Mouse (Mus musculus) brain, embryonic 18.5 days (tissue): Measurements from ENCODE around the gene Lipe.
A peak's percentile ranks its signal among the peaks of the same experiment; 100 is the strongest.

Experiments
- DNase-seq: peaks from one replicate; pipeline ENCODE4 v3.0.0-alpha.2; 2012; ENCODE audit warnings: low read depth, low spot score

Gene Lipe

DNA sequence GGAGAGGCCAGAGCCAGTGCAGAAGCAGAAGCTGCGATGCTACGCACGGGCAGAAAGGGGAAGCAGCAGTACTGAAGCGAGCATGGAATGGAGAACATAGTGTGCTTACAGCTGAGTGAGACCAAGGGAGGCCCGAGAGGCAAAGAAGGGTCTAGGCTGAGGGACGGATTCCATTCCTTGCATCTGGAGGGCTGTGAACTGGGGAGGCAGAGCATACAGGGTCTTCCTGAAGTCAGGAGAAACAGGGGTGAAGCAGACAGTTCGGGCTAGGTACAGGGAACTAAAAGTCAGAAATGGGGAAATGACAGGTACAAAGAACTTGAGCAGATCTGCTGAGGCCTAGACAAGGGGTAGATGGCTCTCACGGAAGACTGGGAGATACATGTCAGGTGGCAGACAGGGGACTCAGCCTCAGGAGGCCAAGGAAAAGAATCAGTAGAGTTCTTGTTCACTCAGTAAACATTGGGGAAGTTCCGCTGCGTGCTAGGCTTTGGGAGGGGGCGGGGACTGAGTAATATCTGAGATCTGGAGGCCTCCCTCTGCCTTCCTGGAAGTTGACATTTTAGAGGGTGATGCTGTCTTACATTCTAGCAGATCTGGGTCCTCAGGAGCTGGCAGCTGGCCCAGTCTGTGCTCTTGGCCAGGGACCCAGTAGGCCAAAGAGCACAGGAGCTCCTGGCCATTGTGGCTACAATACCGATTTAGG is 12.5 kb downstream of the Lipe start:
- DNase-seq, result no peak

DNA sequence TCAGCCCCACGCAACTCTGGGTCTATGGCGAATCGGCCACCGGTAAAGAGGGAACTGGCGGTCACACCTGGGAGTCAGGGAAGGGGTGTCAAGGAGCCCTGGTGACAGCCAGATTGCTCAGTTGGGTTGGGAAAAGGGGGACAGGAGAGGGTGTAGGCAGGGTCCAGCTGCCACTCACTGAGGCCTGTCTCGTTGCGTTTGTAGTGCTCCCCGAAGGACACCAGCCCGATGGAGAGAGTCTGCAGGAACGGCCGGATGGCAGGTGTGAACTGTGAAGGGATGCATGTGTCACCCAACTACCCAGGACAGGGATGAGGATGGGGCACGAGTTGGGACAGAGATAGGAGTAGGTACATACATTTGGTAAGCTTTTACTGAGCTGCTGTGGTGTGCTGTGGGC is 13.3 kb downstream of the Lipe start:
- DNase-seq, result no peak

DNA sequence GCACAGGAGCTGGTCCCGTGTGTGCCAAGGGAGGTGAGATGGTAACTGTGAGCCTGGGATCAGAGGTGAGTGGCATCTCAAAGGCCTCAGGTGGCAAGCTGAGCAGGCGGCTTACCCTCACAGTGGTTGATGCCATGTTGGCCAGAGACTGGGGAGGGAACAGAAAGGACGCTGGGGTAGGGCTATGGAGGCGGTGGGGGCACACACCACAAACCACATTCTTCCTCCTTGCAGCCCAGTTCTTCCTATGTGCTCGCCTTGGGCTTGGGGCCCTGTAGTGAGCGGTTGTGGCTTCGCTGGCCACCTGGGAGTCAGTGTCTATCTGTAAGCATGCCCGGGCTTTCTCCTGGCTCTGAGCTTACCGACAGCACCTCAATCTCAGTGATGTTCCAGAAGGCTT is 13.7 kb downstream of the Lipe start:
- DNase-seq, result no peak

DNA sequence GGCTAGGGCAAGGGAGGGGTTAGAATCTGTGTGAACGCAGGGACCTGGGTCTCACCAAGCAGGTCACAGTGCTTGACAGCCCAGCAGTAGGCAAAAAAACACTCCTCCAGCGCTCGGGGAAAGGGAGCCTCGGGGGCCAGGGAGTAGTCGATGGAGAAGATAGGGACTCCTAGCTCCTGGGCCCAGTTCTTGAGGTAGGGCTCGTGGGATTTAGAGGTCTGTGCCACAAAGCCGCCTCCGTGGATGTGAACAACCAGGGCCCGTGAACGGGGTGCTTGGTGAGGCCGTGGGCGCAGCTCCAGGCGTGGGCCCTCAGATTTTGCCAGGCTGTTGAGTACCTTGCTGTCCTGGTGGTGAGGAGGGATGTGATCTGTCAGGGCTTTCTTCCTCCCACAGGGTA is 14.2 kb downstream of the Lipe start:
- no peak for DNase-seq

DNA sequence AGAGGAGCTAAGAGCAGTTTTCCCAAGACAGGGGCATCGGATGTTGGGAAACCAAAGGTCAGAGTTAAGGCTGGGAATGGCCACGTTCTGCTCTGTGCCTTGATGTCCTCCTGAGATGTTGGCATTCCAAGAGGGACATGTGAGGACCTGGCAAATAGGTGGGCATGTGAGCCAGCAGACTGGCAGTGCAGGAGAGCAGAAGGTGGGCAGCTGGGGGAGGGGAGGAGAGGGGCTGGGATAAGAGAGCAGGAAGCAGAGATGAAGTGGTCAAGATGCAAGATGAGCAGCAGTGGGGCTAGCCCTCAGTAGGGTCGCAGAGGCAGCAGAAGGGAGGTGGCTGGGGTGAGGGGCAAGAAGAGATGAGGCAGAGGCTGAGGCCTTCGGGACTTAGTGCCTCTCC is 14.6 kb downstream of the Lipe start:
- no peak for DNase-seq

- no peak for DNase-seq
These were observed 15.1 kb downstream of the Lipe start for GRCm38 (mm10) chr7:25383385-25383784.

GRCm38 (mm10) chr7:25382541-25382940 is 16.0 kb downstream of the Lipe start:
- DNase-seq, result no peak

DNA sequence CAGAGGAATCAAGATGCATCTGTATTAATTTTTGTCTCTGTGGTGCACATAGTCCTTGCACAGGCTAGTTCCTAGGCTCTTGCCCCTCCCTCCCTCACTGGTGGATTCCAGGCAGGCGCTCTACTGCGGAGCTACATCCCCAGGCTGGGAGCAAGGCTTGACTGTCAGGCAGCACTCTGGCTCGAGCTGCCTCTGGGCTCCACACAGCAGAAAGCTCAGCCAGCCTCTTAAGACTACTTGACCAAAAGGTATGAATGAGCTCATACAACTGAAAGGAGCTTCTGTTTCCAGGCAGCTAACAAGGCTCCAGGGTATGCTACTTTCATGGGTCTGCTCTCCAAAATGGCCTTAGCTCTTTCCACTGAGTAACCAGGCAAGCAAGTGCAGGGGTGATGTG is 17.2 kb downstream of the Lipe start:
- no peak for DNase-seq

- DNase-seq, result no peak
These were observed 17.9 kb downstream of the Lipe start for GRCm38 (mm10) chr7:25380392-25381283.

GRCm38 (mm10) chr7:25379551-25380351 is 18.8 kb downstream of the Lipe start:
- peak; percentile 64 for DNase-seq

GRCm38 (mm10) chr7:25378181-25379100 is 20.1 kb downstream of the Lipe start:
- DNase-seq, result no peak

DNA sequence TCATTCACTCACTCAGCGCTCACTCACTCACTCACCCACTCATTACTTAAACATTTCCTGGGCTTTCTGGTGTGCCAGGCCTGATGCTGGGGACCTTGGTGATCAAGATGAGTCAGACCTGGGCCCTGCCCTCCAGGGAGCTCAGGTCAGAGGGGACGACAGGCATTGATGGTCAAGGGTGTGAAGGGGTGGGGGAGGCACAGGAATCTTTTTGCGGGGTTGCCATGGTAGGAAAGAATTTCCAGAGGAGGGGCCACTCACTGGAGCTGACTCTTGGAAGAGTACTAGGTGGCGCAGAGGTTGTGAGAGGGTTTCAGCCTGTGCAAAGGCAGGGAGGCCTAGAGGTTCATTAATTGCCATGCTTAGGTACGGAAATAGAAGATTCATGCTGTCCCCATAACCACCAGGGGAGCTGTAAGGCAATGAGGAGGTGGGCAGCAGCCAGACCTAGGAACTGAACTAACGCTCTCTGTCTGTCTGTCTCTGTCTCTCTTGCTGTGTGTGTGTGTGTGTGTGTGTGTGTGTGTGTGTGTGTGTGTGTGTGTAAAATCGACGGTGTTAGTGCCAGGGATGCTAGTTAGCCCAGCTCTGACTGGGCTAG is 21.3 kb downstream of the Lipe start:
- no peak for DNase-seq

GRCm38 (mm10) chr7:25376556-25376955 is 22.0 kb downstream of the Lipe start:
- DNase-seq, result peak; percentile 57

GRCm38 (mm10) chr7:25372441-25372840 is 26.1 kb downstream of the Lipe start:
- DNase-seq, result no peak

DNA sequence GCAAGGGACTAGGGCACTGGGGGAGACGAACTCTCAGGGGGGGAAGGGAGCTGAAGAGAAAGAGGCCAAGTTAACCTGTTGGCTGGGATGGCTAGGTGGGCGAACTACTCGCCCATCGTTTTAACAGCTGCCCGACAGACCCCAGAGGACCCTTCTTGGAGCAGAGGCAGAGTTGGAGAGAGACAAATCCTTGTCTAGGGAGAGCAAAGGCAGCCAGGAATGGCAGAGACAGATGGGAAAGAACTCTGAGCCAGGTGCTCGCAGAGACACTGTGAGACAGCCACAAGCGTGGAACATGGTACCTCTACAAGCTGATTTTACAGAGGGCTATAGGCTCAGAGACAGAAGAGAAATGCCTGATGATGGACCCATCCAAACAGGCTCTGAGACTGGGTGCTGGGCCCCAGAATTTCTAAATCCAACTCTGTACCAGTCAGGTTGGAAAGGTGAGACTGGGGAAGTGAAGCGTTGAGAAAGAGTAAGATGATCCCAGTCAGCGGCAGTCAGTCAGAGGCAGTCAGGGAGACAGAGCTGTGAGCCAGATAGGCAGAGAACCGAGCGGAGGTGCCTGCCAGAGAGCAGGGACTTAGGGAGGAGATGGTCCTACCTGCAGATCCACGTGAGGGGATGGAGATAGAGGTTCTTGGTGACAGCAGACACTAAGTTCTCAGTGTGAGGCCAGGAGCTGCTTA is 29.3 kb downstream of the Lipe start, which contains the start of gene Cnfn:
Cnfn (minus strand) TSS at position 667 of the 692 bp plus-strand sequence.
- no peak for DNase-seq

- no peak for DNase-seq
These were observed 30.2 kb downstream of the Lipe start for GRCm38 (mm10) chr7:25368333-25368732.

DNA sequence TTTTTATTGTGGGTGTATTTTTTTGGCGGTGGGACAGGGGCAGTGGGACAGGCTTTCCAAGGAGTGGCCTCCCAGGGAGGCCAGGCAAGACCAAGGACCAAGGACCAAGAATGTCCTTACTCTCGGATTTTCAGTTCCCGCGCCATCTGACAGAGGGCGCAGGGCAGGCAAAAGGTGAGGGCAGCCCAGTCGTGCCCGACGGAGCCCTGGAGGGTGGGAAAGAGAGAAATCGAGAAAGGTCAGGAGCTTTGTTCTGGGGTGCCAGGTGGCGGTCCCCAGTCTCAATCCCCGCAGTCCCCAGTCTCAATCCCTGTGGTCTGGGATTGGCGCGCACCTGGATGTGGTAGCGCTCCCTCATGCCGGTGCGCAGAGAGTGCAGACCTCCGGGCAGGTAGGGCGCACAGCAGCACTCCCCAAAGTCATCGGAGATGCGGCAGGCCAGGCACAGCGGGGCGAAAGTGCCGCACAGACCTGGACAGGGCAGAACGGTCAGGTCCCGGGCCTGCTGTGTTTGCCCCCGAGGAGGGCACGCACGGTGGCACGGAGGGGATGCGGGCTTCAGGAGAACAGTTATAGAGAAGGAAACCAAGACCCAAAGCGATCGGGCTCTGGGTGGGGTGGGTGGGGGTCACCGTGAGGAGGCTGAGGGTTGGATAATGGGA is 30.7 kb downstream of the Lipe start:
- no peak for DNase-seq

DNA sequence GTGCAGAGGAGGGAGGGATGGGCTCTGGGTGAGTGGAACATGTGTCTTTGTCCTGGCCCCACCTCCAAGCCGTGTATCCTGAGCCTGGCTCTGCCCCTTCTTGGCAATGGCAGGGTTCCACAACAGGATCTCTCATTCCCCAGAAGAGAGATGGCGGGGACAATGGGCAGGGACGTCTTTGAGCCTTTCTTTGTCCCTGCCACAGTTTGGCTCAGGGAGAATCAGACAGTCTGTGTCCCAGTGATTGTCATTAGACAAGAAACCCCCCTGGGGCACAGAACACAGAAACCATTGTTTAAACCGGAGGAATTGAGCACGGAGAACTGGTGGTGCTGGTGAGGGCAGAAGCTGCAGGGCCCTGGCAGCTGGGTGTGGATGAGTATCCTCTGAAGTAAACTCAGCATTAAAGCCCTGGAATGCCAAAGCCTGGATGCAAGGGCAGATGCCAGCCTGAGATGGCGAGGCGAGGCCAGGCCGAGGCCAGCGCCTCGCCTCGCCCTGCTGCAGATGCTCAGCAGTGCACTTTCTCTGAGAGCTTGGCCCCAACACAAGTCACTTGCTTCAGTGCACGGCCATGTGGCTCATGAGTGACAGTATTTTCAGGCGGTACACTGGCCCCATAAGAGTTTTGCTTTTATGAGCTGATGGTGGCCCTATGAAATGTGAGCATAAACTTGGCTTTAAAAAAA is 32.4 kb downstream of the Lipe start:
- no peak for DNase-seq

DNA sequence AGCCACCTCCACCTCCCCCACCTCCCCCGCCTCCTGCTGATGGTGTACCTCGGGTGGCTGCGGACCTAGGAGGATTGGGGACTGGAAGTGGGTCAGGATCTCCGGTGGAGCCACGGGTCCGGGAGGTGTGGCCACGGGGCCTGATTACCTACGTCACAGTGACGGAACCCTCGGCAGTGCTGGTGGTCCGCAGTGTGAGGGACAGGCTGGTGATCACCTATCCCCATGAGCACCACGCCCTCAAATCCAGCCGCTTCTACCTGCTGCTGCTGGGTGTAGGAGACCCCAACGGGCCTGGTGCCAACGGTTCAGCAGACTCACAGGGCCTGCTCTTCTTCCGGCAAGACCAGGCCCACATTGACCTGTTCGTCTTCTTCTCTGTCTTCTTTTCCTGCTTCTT is 34.9 kb downstream of the Lipe start:
- DNase-seq, result no peak
